9 mouse cellular contexts compared by ENCODE assay signal in genomic region chr2:146469707-146470420, GRCm38 (mm10). TPM values are rescaled to one million over a fixed set of nuclear protein-coding genes. Genes with fewer than 3 reads are reported as not detected.
DNase-seq lines count a peak whose midpoint lies in the region; ATAC-seq and TF ChIP-seq lines count a peak whose summit lies in the region.
"Had no signal": no experiment of that assay in that cellular context is flagged by ENCODE, and none has a peak within 500 bp of the region (broad histone marks: within the 10 kb centered on the region; RNA-seq: fewer than 3 reads in every experiment).

No protein-coding gene starts in this region.

- peak; percentile 45 for DNase-seq in embryonic facial prominence, embryonic 11.5 days (ENCODE audit: low spot score)
- DNase-seq in embryonic facial prominence, embryonic 10.5 days (ENCODE audit: low spot score) = no peak
- peak; percentile 46 for DNase-seq in A20 (ENCODE audit: low read depth, low spot score)
- peak; percentile 43 for DNase-seq in cerebellum, adult 9-10 months
- DNase-seq in hindbrain, embryonic 14.5 days (ENCODE audit: low spot score) = peak; percentile 72
- DNase-seq in limb, embryonic 14.5 days (ENCODE audit: low spot score) = peak; percentile 58
- no peak for DNase-seq in frontal cortex, postnatal 10 days (ENCODE audit: low spot score in 2 of 2)

- H3K36me3 ChIP-seq in embryonic facial prominence, embryonic 11.5 days (replicated peaks; ENCODE audit: control insufficient read depth, insufficient read depth, low read depth, low read length) = no peaks in the 10 kb centered on the region
- H3K36me3 ChIP-seq in embryonic facial prominence, embryonic 10.5 days (replicated peaks) = no peaks in the 10 kb centered on the region
- H3K36me3 ChIP-seq in hindbrain, embryonic 14.5 days (replicated peaks; ENCODE audit: control insufficient read depth, insufficient read depth) = no peaks in the 10 kb centered on the region
- no peaks in the 10 kb centered on the region for H3K36me3 ChIP-seq in limb, embryonic 14.5 days (ENCODE audit: control insufficient read depth, insufficient read depth, low read length)
- no peaks in the 10 kb centered on the region for H3K36me3 ChIP-seq in neural tube, embryonic 14.5 days (ENCODE audit: control insufficient read depth, insufficient read depth, low read length)
- H3K36me3 ChIP-seq: neural tube, embryonic 12.5 days had no signal

- no peak for ATAC-seq in embryonic facial prominence, embryonic 11.5 days (replicated peaks; ENCODE audit: insufficient number of reproducible peaks, low FRiP score, low TSS enrichment, low read depth)
- peak; percentile 74; the same call in 1 of the 2 replicates for ATAC-seq in hindbrain, embryonic 14.5 days (ENCODE audit: low FRiP score)
- 0 out of 2 replicates have a peak, but pooled peaks have one; percentile 37 for ATAC-seq in limb, embryonic 14.5 days (ENCODE audit: low FRiP score, low read depth)
- ATAC-seq in neural tube, embryonic 14.5 days (ENCODE audit: low read depth) = peak; percentile 77

- TF ChIP-seq POLR2A in limb, embryonic 14.5 days (IDR thresholded peaks at IDR 0.05; ENCODE audit: borderline replicate concordance, extremely low read depth, insufficient read depth, insufficient read length) = no peak

- H3K4me2 ChIP-seq in embryonic facial prominence, embryonic 11.5 days (ENCODE audit: low read depth, low read length) = no peak overlapping the region
- H3K4me2 ChIP-seq in hindbrain, embryonic 14.5 days (replicated peaks) = no peak overlapping the region
- no peak overlapping the region for H3K4me2 ChIP-seq in limb, embryonic 14.5 days (replicated peaks; ENCODE audit: low read depth, low read length, severe bottlenecking)
- no peak overlapping the region for H3K4me2 ChIP-seq in neural tube, embryonic 14.5 days (ENCODE audit: low read depth, low read length)
- H3K4me2 ChIP-seq: neural tube, embryonic 12.5 days had no signal

- no peak overlapping the region for H3K9ac ChIP-seq in embryonic facial prominence, embryonic 11.5 days (replicated peaks; ENCODE audit: low read length)
- H3K9ac ChIP-seq in hindbrain, embryonic 14.5 days = 0 out of 2 replicates have a peak overlapping the region, but pooled peaks have one; percentile 16
- no peak overlapping the region for H3K9ac ChIP-seq in limb, embryonic 14.5 days (ENCODE audit: low read depth, low read length, severe bottlenecking)
- no peak overlapping the region for H3K9ac ChIP-seq in neural tube, embryonic 14.5 days (replicated peaks; ENCODE audit: low read depth, low read length)
- H3K9ac ChIP-seq: neural tube, embryonic 12.5 days had no signal

- 65% methylated on average over 12 of the region's 12 CpGs for WGBS in embryonic facial prominence, embryonic 11.5 days
- 65% methylated on average over 12 of the region's 12 CpGs for WGBS in embryonic facial prominence, embryonic 10.5 days
- WGBS in hindbrain, embryonic 14.5 days = 66% methylated on average over 12 of the region's 12 CpGs
- WGBS in limb, embryonic 14.5 days = 58% methylated on average over 12 of the region's 12 CpGs
- WGBS in neural tube, embryonic 14.5 days = 60% methylated on average over 12 of the region's 12 CpGs

- H3K9me3 ChIP-seq in embryonic facial prominence, embryonic 11.5 days (replicated peaks; ENCODE audit: control insufficient read depth, low read length) = no peaks in the 10 kb centered on the region
- no peaks in the 10 kb centered on the region for H3K9me3 ChIP-seq in embryonic facial prominence, embryonic 10.5 days
- H3K9me3 ChIP-seq in hindbrain, embryonic 14.5 days (ENCODE audit: control insufficient read depth, low read length) = no peaks in the 10 kb centered on the region
- no peaks in the 10 kb centered on the region for H3K9me3 ChIP-seq in limb, embryonic 14.5 days (ENCODE audit: control insufficient read depth, low read length)
- H3K9me3 ChIP-seq in neural tube, embryonic 14.5 days (ENCODE audit: control insufficient read depth, low read length) = no peaks in the 10 kb centered on the region
- H3K9me3 ChIP-seq: neural tube, embryonic 12.5 days had no signal

- H3K4me1 ChIP-seq in embryonic facial prominence, embryonic 11.5 days (ENCODE audit: control insufficient read depth, insufficient read depth, low read length) = no peaks in the 10 kb centered on the region
- no peaks in the 10 kb centered on the region for H3K4me1 ChIP-seq in embryonic facial prominence, embryonic 10.5 days
- H3K4me1 ChIP-seq in hindbrain, embryonic 14.5 days (replicated peaks; ENCODE audit: control insufficient read depth, insufficient read depth, low read length) = no peaks in the 10 kb centered on the region
- no peaks in the 10 kb centered on the region for H3K4me1 ChIP-seq in limb, embryonic 14.5 days (ENCODE audit: control insufficient read depth, insufficient read depth, low read length)
- 0 out of 2 replicates have a peak, but pooled peaks cover 3% of the 10 kb centered on the region for H3K4me1 ChIP-seq in neural tube, embryonic 14.5 days (ENCODE audit: control insufficient read depth, insufficient read depth, low read length)
- H3K4me1 ChIP-seq: neural tube, embryonic 12.5 days had no signal

- H3K27me3 ChIP-seq in embryonic facial prominence, embryonic 11.5 days (ENCODE audit: control insufficient read depth, insufficient read depth, low read length) = no peaks in the 10 kb centered on the region
- no peaks in the 10 kb centered on the region for H3K27me3 ChIP-seq in embryonic facial prominence, embryonic 10.5 days (replicated peaks; ENCODE audit: low read depth, poor library complexity, severe bottlenecking)
- H3K27me3 ChIP-seq in hindbrain, embryonic 14.5 days (ENCODE audit: control insufficient read depth, insufficient read depth, low read length) = no peaks in the 10 kb centered on the region
- H3K27me3 ChIP-seq in limb, embryonic 14.5 days (ENCODE audit: control insufficient read depth, insufficient read depth, low read length) = no peaks in the 10 kb centered on the region
- no peaks in the 10 kb centered on the region for H3K27me3 ChIP-seq in neural tube, embryonic 14.5 days (ENCODE audit: control insufficient read depth, insufficient read depth, low read length)
- H3K27me3 ChIP-seq: neural tube, embryonic 12.5 days had no signal

- H3K27ac ChIP-seq in embryonic facial prominence, embryonic 11.5 days (replicated peaks; ENCODE audit: low read depth, low read length) = no peak overlapping the region
- no peak overlapping the region for H3K27ac ChIP-seq in embryonic facial prominence, embryonic 10.5 days (replicated peaks)
- no peak overlapping the region for H3K27ac ChIP-seq in hindbrain, embryonic 14.5 days
- no peak overlapping the region for H3K27ac ChIP-seq in limb, embryonic 14.5 days (replicated peaks; ENCODE audit: low read depth, low read length)
- H3K27ac ChIP-seq in neural tube, embryonic 14.5 days (ENCODE audit: low read depth, low read length) = no peak overlapping the region
- H3K27ac ChIP-seq: neural tube, embryonic 12.5 days had no signal

- H3K4me3 ChIP-seq in embryonic facial prominence, embryonic 11.5 days (ENCODE audit: low read depth, low read length) = no peak overlapping the region
- no peak overlapping the region for H3K4me3 ChIP-seq in embryonic facial prominence, embryonic 10.5 days
- H3K4me3 ChIP-seq in hindbrain, embryonic 14.5 days (replicated peaks; ENCODE audit: low read length) = no peak overlapping the region
- H3K4me3 ChIP-seq in limb, embryonic 14.5 days (replicated peaks; ENCODE audit: low read length) = no peak overlapping the region
- no peak overlapping the region for H3K4me3 ChIP-seq in neural tube, embryonic 14.5 days (ENCODE audit: low read depth, low read length)
- H3K4me3 ChIP-seq: neural tube, embryonic 12.5 days had no signal

RNA-seq across cellular contexts. Expression of gene Ralgapa2, which starts 42.3 kb away (rescaled TPM):
- 6.6 and 8.2 TPM in 2 replicates for polyA plus RNA-seq in embryonic facial prominence, embryonic 11.5 days (2014; fragmentation: Nextera tagmentation; extraction: Ambion mirVana)
- polyA plus RNA-seq in embryonic facial prominence, embryonic 10.5 days (2016; fragmentation: Nextera tagmentation; extraction: Ambion mirVana) = 8.9 and 11.3 TPM in 2 replicates
- 12.0 and 14.2 TPM in 2 replicates for polyA plus RNA-seq in hindbrain, embryonic 14.5 days (2014; fragmentation: Nextera tagmentation; extraction: Ambion mirVana)
- 4.0 and 4.1 TPM in 2 replicates for polyA plus RNA-seq in limb, embryonic 14.5 days (2012; rRNA removed)
- polyA plus RNA-seq in limb, embryonic 14.5 days (2014; fragmentation: Nextera tagmentation; extraction: Ambion mirVana) = 4.1 and 6.1 TPM in 2 replicates
- polyA plus RNA-seq in neural tube, embryonic 14.5 days (2014; fragmentation: Nextera tagmentation; extraction: Ambion mirVana) = 15.2 and 16.1 TPM in 2 replicates

Comparison
In these comparisons a context has a peak if more than half of its experiments do, and no peak if none do; other contexts are left out.
1. DNase-seq: peak in embryonic facial prominence, embryonic 11.5 days (single experiment), A20 (single experiment), cerebellum, adult 9-10 months (single experiment), hindbrain, embryonic 14.5 days (single experiment) and limb, embryonic 14.5 days (single experiment); none in embryonic facial prominence, embryonic 10.5 days (single experiment) and frontal cortex, postnatal 10 days (0 of 2).